Mouse (Mus musculus) liver, embryonic 14.5 days (tissue): ENCODE results near the gene Gm6096.

ENCODE experiments used
- CTCF ChIP-seq: IDR thresholded peaks from 2 replicates; pipeline ENCODE4 v1.5.1; 2016; ENCODE audit warnings: antibody characterized with exemption, low read depth, control low read depth
- EP300 ChIP-seq: IDR thresholded peaks from 2 replicates; pipeline ENCODE4 v1.6.1; 2016; ENCODE audit warnings: antibody characterized with exemption, low read depth

- TF ChIP-seq EP300: no peak
- TF ChIP-seq CTCF: no peak
Measured at GRCm38 (mm10) chr7:34291265-34291664, 40.4 kb downstream of the Gm6096 start.
